Mouse (Mus musculus) layer of hippocampus, adult 9-11 months (tissue): ENCODE results near the gene Cd7.
"Not testable (repeated sequence)": the region's sequence is repeated elsewhere in the genome, so short reads cannot be mapped to it uniquely, and the experiment has no call there.

ENCODE experiments used
- DNase-seq: peaks from one replicate; pipeline ENCODE4 v3.0.0; 2022

Cd7 gene

DNA sequence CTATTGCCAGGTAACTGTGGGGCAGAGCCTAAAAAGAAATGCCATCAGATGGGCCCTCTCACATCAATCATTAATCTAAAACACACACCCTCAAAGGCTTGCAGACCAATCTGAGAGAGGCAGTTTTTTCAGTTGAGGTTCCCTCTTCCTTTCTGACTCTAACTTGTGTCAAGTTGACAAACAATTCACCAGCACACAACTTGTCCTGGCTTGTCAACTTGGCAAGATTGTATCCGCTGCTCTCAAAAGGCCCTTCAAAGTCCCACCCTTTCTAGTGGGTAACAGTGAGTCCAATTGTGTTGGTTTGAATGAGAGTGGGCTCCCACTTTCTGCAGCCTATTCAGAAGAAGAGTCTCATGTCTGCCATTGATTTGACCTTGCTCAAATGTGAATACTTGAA lies 6.1 kb upstream of the Cd7 start:
- DNase-seq = no peak

DNA sequence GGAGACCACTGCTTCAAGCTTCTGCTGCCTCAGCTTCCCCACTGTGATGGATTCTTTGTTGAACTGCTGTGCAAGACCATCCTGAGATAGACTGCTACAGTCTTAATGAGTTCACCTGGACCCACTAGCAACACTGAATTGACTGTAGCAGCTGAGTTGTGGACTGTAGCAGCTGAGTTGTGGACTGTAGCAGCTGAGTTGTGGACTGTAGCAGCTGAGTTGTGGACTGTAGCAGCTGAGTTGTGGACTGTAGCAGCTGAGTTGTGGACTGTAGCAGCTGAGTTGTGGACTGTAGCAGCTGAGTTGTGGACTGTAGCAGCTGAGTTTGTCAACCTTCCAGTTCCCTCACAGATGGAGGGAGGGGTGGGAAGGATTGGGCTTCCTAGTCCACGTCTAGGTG lies 3.8 kb upstream of the Cd7 start:
- not testable (repeated sequence) for DNase-seq

DNA sequence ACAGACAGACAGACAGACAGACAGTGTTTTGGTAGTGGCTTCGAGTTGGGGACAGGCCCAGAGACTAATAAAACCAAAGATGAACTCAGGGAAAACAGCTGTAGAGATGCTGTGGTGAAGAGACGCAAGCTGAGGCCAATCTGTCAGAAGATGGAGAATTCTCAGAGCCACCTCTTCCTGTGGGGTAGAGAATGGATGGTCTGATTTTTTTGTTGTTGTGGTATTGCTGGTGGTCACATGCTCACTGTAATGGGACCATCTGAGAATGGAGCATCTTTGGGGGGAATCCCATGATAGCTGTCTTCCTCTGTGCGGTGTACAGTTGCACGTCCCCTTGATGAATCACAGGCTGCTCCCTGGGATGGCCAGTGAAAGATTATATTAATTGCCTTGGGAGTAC lies 3.3 kb upstream of the Cd7 start:
- DNase-seq = no peak

DNA sequence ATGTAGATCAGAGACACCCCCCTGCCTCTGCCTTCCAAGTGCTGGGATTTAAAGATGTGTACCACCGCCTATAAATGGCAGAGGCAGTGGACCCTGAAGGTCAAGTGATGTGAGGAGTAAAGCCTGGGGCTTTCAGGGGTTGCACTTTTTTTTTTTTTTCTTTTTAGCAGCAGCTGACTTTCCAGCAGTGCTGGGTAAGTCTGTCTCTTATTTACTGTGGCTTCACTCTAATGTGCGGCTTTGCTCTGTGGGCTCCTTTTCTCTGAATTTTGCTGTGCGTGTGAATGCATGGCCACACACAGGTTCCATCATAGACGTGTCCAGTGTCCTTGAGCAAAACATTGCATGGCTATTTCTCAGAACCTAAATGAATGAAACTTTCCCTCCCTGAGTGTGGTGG lies 2.4 kb upstream of the Cd7 start:
- DNase-seq = no peak

DNA sequence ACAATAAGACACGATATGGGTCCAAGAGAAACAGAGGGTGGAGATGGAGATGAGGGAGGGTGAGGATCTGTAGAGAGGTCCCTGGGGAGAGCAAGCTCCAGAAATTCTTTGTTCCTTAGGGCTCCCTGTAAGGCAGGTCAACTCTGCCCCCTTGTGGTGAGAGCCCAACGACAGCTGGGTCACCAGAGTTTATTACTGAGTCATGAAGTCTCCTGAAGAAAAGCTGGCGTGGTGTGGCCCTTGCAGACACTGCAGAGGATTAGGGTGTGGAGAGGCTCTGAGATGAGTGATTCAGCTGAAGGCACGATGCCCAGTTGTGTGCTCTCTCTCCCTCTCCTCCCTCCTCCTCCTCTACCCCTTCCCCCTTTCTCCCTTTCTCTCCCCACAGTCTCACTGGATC lies 2.0 kb upstream of the Cd7 start:
- peak; percentile 64 for DNase-seq

DNA sequence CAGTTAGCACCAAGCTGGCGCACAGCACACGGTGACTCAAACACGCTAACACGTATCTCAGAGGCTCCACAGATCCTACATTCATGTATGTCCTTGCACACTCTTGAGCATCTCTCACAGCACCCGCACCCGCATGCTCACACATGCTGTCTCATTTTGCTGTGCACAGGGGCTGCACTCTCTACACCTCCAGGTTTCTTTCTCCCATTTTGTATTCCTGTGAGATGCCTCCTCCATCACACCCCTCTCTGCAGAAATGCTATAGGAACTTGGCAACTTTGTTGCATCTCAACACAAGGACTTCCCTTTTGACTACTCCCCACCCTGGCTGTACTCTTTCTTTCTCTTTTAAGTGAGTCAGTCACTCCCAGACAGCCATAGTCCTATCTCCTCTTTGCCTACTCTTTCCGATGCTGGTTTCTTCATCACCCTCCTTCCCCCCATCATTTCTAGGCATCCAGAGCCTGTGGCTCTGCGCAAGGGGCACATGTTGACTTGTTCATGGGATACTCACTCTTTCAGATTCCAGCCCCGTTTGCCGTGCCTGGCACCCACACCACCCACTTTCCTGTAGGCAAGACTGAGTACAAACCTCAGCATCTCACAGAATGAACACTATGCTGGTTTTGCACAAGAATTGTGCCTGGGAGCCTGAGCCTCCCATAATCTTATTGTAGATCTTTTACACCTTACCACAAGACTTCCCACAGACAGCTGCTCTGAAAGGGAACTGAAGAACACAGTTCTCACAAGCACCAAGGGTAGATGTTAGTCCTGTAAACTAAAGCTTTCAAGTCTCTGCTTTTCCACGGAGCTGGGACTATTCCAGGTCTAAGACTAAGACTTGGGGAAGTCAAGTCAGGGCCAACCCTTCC lies 615 bp downstream of the Cd7 start:
- DNase-seq = no peak

DNA sequence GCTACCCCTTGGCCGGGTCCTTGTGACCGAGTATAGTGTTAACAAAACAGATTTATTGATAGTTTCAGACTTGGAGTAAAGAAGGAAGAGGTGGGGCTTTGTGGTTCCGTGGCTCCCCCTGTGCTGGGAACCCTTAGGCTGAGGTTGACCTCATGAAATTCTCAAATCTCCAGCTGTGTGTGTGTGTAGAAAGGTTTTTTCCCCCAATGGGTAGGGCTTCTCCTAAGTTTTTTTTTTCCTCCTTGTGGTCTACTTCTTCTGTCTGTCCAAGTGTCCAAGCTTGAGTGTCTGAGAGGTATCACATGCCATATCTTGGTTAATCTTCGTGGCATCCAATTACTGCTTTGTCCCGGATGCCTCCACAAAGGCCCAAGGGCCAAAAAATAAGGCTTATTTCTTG lies 6.1 kb downstream of the Cd7 start:
- no peak for DNase-seq

DNA sequence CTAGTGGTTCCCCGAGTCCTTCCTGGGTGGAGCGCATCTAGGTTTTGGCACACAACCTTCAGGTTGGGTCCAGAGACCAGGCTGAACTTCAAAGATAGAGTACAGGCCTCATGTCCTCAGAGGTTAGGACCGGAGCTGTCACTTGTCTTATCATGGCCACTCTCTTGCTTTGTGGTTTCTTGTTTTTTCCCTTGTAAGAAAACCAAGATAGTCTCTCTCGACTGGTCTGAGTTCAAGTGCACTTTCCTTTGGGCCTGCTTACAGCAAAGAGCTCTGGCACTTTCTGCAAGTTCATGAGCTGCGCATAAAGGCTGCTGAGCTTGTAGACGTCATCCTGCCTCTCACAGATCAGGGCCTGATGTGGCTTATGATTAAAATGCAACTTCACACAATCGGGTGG lies 12.0 kb downstream of the Cd7 start:
- DNase-seq = no peak

DNA sequence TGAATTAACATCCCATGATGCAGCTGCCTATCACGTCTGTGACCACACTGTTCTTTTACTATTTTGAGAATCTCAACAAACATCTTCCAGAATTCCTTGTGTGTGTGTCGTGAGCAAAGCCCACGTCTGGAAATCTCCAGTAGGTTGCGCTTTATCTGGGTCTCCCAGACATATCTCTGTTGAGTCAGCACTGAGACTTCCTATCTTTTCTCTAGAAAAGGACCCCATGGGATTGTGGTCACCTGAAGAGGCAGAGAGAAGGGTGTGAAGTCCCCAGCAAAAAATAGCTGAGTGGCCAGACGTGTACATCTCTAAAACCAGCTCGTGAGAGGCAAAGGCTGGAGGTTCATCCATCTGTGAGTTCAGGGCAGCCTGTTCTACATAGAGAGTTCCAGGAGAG lies 15.1 kb downstream of the Cd7 start:
- DNase-seq = no peak

DNA sequence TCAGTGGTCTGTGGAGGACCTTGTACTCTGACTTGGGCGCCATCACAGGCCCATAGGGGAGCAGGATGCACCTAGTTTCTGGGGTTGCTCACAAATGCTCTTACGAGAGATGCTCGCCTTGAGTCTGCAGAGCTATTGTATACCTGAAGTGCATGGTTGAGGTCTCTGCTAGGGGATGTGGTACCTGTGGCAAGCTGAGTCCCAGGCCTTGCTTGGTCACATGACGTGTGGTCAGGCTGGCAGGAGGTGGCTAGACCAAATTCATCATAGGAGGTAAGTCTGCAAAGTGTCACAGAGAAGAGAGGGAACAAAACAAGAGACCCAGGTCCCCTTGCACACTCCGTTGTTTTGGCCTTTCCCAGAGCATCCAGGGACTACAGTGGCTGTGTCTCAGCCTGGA lies 19.7 kb downstream of the Cd7 start:
- DNase-seq = no peak

DNA sequence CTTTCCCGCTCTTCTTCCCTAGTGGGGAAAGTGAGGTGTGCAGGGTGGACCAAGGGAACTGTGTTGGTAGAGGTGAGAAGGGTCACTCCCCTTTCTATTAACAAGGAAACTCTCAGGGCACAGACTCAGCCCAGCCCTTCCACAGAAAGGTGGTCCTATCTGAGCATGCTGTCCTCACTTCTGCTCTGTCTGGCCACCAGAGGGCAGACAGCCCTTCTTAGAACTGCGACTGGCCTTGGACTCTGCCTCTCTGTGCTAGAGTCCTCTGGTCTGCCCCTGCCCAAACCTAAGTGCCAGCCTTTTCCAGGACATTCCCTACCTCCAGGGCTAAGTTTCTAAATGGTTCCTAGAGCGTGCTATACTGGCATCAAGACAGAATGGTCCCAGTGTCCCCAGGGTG lies 21.5 kb downstream of the Cd7 start:
- peak; percentile 61 for DNase-seq

DNA sequence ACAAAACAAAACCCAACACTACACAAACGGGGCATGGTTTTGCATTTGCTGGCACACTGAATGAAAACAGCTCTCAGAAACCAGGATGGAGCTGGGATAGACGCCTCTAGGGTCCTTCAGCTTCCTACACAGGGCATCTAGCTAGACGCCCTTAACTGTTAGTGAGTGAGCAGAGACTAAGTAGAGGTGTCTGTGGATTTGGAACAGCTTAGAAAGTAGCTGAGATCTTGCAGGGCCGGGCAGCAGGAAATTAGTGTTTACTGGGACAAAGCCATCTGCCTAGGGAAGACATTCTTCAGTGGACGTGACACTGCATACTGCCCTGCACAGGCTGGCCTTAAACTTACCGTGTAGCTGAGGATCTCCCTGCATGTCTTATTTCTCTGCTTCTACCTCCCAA lies 23.7 kb downstream of the Cd7 start:
- DNase-seq = no peak

DNA sequence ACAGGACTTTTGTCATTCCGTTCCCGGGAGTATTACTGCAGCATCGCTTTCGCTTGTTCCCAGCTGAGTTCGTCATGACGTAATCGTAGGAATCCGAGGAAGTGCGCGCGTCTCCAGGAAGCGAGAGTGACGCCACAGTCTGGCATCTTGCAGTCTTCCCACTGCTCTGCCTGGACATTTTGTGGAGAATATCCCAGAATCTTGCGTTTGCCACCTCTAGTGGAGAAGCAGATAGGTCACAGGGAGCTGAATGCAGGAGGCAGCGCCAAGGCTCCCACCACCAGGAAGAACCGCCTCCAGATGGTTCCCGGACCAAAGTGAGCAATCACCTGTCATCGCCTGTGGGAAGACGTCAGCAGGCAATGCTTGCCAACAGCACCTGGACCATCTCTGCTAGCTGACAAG lies 24.3 kb downstream of the Cd7 start:
- peak; percentile 27 for DNase-seq

DNA sequence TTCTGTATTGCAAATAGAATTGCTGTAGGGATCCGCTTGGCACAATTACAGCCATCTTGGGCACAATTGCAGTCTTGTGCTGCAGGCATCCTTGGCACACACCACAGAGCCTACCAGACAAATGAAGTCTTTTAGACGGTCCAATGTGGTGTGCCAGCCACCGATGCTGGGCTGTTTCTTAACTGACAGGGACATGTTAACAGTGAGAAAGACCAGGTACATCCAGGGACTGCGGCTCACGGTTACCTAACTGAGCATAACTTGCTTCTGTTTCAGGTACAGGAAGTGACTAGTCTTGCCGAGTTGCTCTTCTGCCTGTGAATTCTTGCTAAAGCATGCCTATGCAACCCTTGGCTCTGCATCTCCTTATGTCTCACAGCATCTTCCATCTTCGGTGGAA lies 25.6 kb downstream of the Cd7 start:
- DNase-seq = peak; percentile 22

DNA sequence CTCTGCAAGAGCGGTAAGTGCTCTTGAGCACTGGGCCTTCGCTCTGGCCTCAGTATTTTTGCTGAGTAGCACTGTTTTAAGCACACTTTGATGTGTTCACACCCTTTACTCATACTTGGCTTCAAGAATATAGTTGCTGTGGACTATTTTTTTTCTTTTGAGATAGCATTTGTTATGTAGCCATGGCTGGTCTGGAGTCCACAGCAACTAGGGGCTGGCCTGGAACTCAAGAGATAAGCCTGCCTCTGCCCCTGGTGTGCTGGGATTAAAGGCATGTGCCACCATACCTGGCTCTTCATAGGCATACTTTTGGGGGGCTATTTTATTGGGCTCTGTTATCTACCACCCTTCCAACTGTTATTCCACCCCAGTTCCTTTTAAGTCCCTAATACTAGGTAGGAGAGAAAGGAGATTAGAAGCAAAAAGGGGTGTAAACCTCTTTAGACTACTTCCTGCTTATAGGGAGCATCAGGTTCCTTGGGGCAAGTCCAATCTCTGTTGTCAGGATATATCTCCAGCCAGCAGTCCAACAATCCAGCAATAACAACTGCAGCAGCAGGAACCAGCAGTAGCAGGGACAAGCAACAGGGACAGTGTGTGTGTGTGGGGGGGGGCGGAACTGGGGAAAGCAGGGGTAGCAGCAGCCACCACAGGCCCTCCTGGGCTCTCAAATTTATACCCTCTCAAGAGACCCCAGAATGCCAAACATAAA lies 29.0 kb downstream of the Cd7 start:
- DNase-seq = no peak

DNA sequence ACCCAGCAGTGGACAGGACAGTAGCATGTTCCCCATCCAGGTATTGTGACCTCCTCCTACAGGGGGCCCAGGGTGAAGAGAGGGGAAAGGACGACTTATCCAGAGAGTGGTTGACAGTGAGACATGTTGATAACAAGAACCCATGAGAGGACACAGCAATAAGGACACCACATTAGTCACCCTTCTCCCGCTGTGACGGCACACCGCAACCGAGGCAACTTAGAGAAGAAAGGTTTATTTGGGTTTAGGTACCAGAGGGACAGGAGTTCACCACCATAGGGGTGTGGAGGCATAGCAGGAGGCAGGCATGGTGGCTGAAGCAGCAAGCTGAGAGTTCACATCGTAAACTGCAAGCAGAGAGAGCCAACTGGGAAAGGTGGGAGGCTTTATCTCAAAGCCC lies 33.0 kb downstream of the Cd7 start:
- DNase-seq = no peak

DNA sequence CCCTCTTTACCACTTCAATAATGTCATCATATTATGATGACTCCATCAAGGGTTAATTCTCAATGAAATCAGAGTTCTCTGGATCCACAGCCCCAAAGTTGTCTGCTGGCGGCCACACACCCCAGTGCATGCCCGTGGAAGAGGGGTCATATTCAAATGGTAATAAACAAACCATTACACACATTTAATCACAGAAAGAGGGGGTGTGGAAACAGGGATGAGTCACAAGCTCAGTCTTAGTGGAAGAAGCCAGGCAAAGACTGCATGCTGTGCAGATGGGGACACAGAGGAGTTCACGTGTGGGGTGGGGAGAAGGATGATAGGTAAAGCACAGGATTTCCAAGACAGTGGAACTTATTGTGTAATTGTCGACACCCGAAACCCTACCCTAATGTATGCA lies 34.9 kb downstream of the Cd7 start:
- DNase-seq = no peak

DNA sequence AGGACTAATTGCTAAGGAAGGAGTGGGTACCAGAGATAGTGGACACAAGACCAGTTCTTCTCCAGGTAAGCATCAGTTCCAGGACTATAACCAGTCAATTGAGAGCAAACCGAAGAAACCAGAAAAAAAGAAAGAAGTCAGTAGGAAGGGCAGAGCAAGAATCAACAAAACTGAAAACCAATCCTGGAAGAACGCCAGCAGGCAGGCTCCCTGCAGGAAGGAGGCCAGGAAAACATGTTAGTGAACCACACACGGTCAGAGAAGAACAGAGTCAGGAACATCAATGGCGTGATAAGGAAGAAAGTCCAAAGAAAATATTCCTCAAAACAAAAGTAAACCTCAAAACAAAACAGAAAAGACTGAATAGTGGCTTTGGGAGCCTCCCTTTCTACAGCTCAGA lies 37.3 kb downstream of the Cd7 start:
- no peak for DNase-seq

DNA sequence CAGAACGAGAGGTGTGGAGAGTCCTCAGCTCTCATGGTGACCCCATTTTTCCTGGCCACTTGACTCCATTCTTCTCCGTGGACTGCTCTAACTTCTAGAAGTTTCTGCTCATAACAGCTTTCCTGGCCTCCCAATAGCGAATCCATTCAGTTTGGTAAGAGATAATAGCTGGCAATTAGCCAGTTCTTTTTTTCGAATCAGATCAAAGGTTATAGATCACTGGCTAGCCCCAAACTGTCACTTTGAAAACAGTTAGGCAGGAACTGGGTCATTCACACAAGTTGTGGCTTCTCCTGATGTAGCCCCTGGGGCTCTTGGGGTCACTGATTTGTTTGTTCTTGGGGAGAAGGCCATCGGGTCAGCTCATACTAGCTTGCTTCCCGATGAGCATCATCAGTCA lies 44.5 kb downstream of the Cd7 start:
- DNase-seq = no peak

DNA sequence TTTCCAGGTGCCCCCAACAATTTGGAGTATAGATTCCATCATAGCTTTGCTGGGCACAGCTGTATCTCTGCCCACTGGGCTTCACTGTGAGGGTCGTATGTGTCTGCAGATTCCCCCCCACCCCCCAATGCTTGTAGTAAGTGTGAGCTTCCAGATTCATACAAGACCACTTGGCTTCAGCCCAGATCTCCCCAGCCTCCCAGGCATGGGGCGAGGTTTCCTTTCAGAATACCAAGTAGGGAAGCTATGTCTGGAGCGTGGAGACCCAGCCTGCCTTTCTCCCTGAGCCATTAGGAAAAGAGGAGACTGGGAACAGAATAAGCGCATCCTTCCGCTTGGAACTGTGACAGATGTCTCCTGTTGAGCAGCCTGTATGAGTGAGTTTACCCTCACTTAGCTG lies 45.6 kb downstream of the Cd7 start:
- no peak for DNase-seq

DNA sequence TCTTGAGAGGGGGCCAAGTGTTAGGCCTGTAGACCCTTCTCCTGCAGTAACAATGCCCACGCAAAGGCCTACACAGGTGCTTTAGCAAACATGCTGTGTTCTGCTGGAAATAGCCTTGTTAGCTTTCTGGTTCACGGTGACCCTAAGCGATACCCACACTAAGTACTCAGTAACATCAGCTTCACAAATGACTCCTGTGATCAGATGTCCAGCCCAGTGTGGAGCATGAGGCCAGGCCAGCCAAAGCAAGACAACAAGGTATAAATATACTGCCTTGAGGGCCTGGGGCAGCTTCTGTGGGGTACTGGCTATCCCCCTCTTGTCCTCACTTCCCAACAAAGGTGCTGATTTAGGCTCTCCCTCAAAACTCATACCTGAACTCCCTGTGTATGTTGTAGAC lies 46.1 kb downstream of the Cd7 start:
- no peak for DNase-seq

DNA sequence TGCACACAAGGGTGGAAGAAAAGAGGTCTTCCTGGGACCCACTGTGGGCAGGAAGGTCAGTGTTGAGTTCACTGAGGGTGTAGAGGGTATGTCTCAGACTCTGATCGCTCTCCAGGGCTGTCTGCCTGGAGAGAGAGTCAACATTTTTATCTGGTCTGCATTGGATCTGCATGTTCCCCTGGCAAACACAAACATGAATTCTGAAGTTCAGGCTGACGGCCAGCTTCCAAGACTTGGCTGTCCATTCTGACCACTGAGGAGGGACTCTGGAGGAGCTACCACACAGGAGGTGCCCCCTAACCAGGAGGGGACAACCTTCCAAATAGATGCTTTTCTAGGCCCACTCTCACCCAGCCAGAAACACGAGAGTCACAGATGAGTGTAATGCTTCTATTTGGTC lies 47.4 kb downstream of the Cd7 start:
- no peak for DNase-seq

DNA sequence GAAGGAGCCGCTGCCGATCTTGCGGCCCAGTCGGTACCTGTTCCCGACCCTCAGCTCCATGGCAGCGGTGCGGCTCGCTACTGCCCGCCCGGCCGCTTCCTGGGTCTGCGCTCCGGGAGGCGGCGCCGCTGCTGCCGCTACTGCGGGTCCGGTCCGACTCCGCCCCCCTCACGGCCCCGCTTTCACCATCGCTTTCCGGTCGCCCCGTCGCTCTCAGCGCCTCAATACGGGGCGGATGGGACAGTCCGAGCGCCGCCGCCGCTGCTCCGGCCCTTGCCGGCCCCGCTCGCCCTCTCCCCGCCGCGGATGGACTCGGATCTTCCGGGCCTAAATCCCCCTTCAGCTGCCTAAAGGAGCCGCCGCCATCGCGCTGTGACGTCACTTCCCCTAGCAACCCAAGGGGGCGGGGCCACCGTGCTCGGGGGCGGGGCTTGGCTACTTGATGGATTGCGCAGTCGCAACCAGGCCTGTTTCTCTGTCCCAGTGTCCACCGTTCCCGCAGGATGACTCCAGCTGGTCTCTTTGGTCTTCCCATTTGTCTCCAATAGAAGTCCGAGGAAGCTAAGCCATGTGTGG lies 48.2 kb downstream of the Cd7 start, which contains the start of gene Csnk1d:
Csnk1d (minus strand) TSS at position 380 of the 576 bp plus-strand sequence.
- DNase-seq = peak; percentile 97

DNA sequence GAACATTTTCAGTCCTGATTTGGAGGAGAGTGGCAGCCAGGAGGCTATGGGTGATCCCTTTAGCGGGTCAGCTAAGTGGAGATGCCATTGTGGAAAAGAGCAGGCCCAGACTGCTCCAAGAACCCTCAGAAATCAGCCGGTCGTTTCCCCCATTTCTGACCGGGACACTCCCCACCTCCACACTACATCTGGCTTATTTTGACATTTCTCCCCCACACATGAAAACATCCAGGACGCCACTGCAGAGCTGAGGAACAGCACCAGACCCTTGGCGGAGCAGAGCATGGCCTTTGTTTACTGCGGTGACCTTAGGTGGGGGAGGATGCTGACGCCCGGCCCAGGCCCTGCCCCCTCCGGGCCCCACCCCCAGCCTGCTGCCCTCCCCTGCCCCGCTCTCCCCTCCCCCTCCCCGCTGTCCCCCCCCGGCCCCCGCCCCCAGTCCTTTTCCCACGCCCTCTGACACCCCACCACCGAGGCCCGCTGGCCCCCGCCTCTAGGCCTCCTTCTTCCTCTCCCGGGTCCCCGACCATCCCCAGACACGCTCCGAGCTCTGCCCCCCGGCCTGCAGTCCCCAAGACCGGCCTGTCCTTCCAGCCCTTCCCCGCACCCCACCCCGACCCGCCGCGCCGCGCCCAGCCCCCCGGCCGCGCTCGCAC lies 49.0 kb downstream of the Cd7 start:
- DNase-seq = no peak
